Mouse (Mus musculus) testis, adult 2 months (tissue): ENCODE measurements around the gene Wnt6.

ENCODE experiments used
- CTCF ChIP-seq: fragments of 200-500 bp; IDR thresholded peaks from 2 replicates; pipeline ENCODE4 v1.5.1; 2012; ENCODE audit warnings: low read depth, mild to moderate bottlenecking, inconsistent platforms, low read length, moderate library complexity; ENCODE audit not compliant: control insufficient read depth, insufficient read depth, insufficient replicate concordance
- POLR2A ChIP-seq: fragments of 200-500 bp; IDR thresholded peaks from 2 replicates; pipeline ENCODE4 v1.6.1; 2012; ENCODE audit warnings: low read depth, mild to moderate bottlenecking, inconsistent platforms, low read length, moderate library complexity; ENCODE audit not compliant: control insufficient read depth

DNA sequence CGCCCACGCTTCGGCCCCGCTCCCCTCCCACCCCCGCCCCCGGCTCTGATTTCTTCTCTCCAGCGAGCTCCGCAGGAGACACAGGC lies at the start of gene Wnt6:
- no peak for TF ChIP-seq CTCF
- no peak for TF ChIP-seq POLR2A
